Mouse (Mus musculus) mouse embryonic stem cell (cell line): ENCODE results near the gene Ttc33.

Source experiments
- in situ Hi-C, 2 experiments: fragments of 300-500 bp; cut with MboI; formaldehyde crosslinking; loops; 1 replicate in 1 of 2; 3 replicates in 1 of 2; pipeline ENCODE4 v1.14.3; 2019 to 2020; ENCODE audit warnings: low sequenced_read_pairs in 2 of 2, low pct_unique_long_range_greater_than_20kb in 1 of 2, mixed read lengths in 1 of 2; ENCODE audit not compliant: unreplicated experiment in 1 of 2

Ttc33 gene

DNA sequence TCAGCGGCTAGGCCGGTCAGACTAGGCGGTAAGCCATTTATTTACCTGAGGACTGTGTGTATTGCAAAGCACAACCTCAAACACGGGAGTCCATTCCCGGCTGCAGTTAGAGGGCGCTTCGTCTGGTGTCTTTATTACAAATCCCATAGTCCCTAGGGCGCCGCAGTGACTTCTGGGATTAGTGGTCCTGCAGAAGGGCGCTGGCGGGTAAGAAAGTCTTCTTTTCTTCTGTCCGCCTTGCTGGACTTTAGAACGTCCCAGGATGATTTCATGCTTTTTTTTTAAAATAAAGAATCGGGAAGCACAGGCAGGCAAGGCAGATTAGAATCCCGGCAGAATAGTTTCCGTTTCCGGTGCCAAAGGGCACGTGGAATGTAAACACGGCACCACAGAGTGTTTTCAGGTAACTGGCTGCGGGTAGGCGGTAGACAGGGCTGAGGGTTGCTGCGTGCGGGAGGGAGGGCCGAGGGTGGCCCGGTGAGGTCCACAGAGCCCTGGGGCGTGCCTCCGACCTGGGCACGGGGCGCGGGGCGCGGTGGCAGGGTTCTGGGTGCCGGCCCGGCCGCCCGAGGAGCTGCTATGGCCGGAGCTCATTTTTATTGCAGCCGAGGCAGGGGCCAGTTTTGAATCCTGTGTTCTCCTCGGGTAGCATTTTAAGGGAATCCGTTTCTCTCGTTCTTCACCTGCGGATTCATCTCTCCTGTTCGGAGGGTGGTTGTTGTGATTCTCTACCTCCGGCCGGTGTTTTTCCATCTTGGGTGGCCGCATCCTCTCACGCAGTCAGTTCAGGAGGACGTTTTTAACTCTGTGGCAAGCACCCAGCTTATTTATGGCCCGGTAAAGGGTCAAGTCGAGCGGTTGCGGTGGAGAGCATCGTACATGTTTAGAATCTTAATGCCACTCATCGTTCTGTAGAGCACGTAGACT is at the start of gene Ttc33:
TSS of gene Ttc33 (plus strand) at position 160 of the 927 bp plus-strand sequence.
- in situ Hi-C loops, result no loop called here

DNA sequence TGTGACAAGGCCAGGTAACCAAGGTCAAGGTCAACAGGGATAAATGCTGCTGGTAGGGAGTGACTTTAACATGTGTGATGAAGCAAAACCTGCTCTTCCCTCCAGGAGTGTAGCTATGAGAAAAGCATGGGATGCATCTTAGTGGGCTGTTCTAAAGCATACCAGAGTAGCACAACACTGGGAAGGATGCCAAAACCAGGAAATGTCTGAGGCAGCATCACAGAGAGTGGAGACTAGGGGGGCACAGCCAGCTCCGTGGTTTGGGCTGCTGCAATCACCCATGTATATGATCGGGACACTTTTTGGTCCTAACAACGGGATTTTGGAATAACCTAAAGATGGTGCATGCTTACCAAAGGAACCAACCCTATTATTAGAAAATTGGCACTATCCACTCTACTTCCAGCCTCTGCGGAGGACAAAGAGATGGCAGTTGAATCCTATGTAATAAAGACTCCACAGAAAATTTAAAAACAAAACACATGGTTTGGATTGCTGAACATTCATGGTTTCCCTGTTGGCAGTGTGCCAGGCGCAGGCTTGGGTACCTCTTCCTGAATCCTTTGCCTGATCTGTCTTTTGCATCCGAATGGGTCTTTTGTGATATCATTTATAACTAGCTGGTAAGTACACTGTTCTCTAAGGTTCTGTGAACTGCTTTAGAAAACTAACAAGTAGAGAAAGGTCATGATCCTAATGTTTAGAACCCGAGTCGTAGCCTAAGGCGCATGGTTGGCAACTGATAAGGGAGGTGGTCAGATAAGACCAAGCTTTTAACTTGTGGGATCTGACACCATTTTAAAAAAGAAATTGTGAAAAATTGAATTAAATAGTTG is 47.1 kb upstream of the Ttc33 start:
- in situ Hi-C loops, result loop anchor here in 1 of 2 experiments (25.0 kb wide), 1 partner anchor 899 kb away; no protein-coding TSS in a partner anchor

DNA sequence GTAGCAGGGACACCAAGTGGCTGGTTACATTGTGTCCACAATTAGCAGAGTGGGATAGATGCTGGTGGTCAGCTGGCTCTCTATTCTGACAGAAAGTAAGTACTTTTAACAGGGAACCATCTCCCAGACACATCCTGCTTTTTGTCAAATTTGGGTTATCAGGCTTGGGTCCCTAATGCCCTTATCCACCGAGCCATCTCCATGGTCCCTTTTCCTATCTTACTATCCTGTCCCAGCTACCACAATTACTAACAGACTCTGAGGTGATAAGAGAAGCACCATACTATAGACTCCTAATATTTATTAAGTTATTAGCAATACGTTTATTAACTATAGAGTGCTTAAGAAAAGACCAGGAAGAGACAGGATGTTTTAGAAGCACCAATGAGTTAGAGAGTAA is 46.0 kb upstream of the Ttc33 start:
- in situ Hi-C loops, result loop anchor here in 1 of 2 experiments (25.0 kb wide), 1 partner anchor 898 kb away; no protein-coding TSS in a partner anchor

DNA sequence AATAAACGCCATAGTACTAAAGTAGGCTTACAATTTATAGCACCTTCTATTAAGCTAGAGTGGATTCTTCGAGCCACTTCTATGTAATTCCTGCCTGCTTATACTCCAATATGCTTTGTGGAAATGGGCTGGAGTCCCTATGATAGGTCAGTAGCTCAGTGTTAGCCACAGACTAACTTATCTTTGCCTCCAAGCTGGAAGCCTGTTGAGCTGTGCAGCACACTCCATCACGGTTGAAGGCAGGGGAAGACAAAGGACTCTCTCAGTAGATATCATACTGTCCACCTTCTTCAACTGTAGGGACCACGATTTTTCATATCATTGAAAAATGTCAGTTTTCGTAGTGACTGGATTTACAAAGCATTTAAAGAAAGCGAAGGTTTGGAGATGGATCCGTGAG is 45.5 kb upstream of the Ttc33 start:
- in situ Hi-C loops, result loop anchor here in 1 of 2 experiments (25.0 kb wide), 1 partner anchor 897 kb away; no protein-coding TSS in a partner anchor

DNA sequence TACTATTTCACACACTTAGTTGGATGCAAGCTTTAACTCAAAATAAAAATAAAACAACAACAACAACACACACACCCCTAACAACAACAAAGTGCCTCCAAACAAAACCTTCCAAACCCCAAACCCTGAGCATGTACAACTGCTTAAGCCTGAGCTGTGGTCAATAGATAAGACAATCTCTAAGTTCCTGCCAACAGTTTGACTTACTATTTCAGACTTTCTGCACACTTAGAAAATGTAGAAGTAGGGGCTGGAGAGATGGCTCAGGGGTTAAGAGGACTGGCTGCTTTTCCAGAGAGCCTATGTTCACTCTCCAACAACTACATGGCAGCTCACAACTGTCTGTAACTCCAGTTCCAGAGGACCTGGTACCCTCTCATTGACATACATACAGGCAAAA is 45.0 kb upstream of the Ttc33 start:
- in situ Hi-C loops, result loop anchor here in 1 of 2 experiments (25.0 kb wide), 1 partner anchor 897 kb away; no protein-coding TSS in a partner anchor

DNA sequence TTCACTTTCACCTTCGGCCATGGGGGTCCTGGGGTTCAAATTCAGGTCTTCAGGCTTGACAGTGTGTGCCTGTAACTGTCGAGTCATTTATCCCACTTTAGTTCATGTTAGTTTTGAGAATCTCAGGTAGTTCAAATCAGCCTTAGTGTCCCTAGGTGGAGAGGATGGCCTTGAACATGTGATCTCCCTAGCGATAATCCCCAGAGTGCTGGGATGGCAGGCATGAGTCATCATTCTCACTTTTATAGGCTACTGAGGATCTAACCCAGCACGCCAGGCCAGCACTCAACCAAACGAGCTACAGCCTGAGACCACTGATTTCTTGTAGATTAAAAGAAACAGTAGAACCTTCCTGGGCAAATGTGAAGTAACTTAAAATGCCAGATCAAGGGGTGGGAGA is 43.3 kb upstream of the Ttc33 start:
- in situ Hi-C loops, result loop anchor here in 1 of 2 experiments (25.0 kb wide), 1 partner anchor 895 kb away; no protein-coding TSS in a partner anchor

DNA sequence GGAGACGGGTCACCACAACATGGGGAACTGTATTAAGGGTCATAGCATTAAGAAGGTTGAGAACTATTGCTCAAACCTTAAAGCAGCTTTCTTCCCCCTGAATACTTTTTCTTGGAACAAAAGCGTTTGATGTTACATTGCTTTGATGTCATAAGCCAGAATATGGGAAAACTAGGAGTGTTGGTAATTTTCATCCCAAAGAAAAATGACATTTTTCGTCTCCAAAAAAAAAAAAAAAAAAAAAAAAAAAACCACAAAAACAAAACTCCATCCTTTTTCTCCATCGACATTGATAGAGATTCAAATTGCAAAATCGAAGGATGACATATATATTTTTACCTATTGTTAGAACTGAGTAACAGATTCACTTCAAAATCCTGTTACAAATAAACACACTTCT is 42.6 kb upstream of the Ttc33 start:
- in situ Hi-C loops, result loop anchor here in 1 of 2 experiments (25.0 kb wide), 1 partner anchor 895 kb away; no protein-coding TSS in a partner anchor

DNA sequence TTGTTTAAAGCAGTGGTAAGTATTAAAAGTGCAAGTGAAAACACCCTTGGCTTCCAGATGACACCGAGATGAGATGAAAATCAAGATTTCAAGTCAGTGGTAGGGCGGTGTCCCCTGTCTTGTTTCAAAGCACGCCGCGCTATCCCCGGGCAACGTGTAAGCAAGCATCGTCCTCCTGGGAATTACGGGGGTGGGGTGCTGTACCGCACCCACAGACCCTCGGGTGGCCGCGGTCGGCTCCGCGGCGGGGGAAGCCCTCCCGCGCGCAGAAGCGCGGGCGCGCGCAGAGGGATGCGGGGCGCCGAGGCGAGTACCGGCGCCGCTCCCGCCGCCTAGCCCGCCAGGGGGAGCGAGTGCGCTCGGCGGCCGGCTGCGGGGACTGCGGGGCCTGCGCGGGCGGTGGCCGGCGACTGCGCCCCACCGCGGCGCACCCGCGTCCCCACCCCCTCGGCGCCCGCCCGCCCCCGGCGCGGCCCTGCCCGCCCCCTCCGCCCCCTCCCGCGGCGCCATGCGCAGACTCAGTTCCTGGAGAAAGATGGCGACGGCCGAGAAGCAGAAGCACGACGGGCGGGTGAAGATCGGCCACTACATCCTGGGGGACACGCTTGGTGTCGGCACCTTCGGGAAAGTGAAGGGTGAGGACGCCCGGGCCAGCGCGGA is 41.8 kb upstream of the Ttc33 start, which contains the start of gene Prkaa1:
TSS of gene Prkaa1 (plus strand) at position 501 of the 660 bp plus-strand sequence.
- in situ Hi-C loops, result loop anchor here in 1 of 2 experiments (25.0 kb wide), 1 partner anchor 894 kb away; no protein-coding TSS in a partner anchor

DNA sequence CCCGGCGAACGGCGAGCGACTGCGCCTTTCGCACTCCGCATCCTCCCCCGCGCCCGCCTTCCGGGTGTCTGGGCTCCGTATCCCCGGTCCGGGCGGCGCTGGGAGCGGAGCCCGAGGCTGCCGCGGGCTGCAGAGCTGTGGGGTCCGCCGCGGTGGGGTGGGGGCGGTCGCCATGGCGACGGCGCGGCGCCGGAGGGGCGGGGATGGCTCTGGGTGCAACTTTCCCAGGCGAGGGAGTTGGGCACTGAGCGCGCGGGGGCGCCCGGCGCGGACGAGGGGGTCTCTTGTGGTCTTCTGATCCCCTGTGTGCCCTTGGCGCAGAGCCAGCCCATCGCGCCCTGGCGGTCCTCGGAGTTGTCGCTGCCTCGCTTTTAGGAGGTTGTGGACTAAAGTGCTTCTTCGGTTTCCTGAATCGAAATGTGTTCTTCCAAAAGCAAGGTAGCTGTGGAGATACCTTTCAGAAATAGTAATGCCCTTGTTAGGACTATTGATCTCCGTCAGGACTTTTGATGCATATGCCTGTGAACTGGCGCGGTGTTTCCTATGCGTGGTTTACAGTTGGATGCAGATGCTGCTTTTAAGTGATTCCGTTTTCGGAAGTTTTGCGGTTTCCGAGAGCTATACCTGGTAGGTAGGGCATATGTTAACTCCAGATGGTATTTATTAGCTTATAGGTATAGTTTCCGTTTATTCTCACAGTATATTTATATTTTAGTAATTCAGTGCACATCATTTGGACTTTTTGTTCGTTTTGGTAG is 41.1 kb upstream of the Ttc33 start:
- in situ Hi-C loops, result loop anchor here in 1 of 2 experiments (25.0 kb wide), 1 partner anchor 893 kb away; no protein-coding TSS in a partner anchor

DNA sequence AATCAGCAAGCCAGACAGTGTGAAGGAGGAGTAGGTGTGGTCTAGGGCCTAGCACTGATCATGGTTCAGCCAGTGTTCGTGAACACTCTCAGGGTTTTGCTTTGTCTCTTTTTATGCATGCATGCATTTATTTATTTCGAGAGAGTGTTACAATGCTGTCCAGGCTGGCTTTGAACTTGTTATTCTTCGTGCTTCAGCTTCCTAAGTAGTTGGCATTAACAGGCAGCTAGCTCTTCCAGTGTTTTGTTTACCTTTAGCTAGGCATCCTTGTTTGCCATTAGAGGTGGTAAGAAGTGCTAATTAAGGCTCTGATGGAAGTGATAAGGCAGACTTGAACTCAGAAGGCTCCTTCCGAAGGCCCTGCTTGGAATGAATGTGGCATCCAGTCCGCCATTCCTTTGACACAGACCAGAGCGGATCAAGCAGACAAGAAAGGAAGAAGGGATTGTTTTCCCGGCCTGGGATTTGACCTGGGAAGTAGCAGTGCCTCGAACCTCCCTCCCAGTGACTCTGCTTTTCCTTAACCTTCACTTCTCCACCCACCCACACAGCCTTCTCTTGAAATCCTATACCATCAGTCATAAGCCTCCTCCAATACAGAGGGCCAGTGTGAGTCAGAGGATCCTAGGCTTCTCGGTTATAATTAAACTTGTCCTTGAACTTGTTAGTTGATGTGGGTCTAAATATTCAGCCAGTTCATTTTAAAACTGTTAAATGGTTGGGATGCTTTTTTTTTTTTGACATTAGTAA is 40.0 kb upstream of the Ttc33 start:
- in situ Hi-C loops, result loop anchor here in 1 of 2 experiments (25.0 kb wide), 1 partner anchor 892 kb away; no protein-coding TSS in a partner anchor

DNA sequence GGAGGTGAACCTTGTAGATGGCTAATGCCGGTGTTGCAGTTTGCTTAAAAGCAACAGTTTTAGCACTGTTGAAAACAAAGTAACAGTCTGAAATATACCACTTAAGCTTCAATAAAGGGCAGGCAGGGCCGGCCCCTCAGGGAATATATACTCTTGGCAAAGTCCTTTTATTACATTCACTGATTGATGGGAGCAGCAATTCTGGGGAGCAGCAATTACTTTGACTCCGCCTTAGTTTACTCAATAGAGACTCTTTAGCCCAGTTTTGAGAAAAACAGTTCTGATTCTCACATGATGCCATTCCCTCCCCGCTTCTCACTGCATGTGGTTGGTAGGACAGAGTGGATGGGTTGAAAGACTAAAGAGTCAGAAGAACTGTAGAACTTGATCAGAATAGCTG is 36.1 kb upstream of the Ttc33 start:
- in situ Hi-C loops, result loop anchor here in 1 of 2 experiments (25.0 kb wide), 1 partner anchor 888 kb away; no protein-coding TSS in a partner anchor

DNA sequence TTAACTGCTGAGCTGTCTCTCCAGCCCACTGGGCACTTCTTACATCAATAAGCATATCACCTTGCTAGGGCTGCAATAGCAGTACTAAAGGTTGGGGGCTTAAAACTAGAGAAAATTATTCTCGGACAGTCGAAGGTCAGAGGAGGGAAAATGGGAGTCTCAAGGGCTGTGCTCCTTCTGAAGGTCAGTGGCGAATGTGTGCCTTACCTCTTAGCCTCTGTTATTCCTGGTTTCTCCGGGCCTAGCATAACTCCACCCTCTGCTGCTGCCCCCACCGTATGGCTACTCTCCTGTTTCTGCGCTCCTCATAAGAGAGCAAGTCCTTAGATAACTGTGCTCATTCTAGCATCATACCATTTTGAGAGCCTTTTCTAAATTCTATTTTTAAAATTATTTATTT is 33.2 kb upstream of the Ttc33 start:
- in situ Hi-C loops, result no loop called here

DNA sequence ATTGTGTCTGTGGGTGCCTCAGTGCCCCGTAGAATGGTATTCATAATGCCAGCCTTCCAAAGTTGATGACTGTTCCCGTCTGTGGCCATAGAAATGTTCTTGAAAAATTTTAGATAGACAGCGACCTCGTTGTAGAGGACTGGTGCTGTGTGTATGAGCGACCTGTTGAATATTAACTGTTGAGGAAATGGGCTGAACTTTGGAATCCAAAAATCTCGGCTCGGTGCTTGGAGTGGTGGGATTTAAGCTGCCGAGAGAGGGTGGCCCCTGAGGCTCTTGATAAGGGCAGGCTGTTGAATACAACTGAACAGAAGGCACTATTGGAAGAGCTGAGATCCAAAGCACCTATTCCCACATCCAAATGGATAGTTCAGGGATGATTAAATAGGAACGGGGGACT is 30.7 kb upstream of the Ttc33 start:
- in situ Hi-C loops, result no loop called here

DNA sequence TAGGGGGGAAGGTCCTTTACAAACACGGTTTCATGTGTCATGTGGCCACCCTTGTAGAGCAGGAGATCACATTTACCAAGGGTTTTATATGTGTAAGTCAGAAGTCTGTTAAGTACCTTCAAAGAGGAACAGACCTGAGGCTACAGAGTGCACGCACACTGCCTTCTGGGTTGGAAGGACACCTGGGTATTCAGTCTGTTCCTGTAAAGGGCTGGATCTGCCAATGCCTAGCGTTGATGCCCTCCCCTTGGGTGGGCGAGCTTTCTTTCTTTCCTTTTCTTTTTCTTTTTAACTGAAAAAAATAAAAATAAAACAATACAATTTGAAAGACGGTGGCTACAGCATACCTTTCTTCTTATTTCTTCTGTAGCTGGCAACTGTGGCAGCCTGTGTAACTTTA is 30.2 kb upstream of the Ttc33 start:
- in situ Hi-C loops, result no loop called here

DNA sequence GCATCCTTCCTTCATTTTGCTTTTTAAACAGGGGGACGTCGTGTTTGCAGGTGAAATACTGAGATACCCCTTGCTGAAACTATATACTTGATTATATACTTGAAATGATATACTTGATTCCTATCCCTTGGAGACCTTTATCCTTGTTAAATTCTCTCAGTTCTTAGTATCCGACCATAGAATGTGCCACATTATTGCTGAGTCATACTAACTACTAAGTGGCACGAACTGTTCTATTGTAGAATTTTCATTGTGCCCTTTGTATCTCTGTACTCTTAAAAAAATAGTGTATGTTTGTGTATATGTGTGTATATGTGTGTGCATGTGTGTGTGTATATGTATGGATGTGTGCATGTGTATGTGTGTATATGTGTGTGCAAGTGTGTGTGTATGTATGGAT is 29.0 kb upstream of the Ttc33 start:
- in situ Hi-C loops, result no loop called here

DNA sequence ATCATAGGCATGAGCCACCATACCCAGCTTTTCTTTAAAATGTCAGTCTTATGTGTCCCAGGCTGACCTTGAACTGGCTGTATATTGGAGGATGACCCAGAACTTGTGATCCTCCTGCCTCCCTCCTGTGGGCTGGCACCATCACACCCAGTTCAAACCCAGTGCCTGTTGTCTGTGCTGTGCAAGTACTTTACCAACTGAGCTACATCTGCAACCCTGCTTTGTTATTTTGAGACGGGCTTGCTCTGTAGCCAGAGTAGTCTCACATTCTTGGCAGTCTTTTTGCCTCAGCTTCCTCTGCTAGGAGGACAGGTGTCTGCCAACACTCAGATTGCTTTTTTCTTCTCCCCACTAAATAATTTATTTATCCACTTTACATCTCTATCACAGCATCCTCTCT is 27.9 kb upstream of the Ttc33 start:
- in situ Hi-C loops, result no loop called here

DNA sequence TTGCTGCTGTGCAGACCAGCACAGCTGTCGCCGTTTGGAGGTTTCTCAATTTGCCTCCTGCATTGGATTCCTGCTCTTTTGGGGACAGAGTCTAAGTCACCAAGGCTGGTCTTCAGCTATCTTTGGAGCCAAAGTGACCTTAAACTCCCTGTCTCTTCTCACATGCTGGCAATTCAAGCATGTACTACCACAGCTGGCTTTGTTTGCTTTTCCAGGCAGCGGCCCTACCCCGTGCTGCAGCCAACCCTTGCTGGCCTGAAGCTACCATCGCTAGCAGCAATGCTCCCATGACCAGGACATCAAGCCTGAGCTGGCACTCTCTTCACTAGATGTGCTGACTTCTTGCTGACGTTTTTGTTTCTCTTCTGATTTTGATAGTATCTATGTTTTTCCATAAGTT is 26.5 kb upstream of the Ttc33 start:
- in situ Hi-C loops, result no loop called here
